Mouse (Mus musculus) MEL (cell line): Measurements from ENCODE around the gene Prkch. TPM values are rescaled to one million over a fixed set of nuclear protein-coding genes. Genes with fewer than 3 reads are reported as not detected.
A peak's percentile ranks its signal among the peaks of the same experiment; 100 is the strongest.
"Not testable (repeated sequence)": the region's sequence is repeated elsewhere in the genome, so short reads cannot be mapped to it uniquely, and the experiment has no call there.

Source experiments
- DNase-seq: peaks from one replicate; pipeline ENCODE4 v3.0.0; 2011; ENCODE audit warnings: low read depth, low spot score
- H3K27ac ChIP-seq: 2 replicates; pipeline ENCODE4 v1.5.1; 2012; ENCODE audit warnings: low read depth, mild to moderate bottlenecking, control low read depth, low read length, moderate library complexity; ENCODE audit not compliant: control insufficient read depth
- H3K27me3 ChIP-seq, 2 experiments: fragments of 150-350 bp in 1 of 2; sonication (generic) in 1 of 2; 2 replicates each; pipeline ENCODE4 v1.6.1; 2012; ENCODE audit warnings: low read length in 2 of 2, mild to moderate bottlenecking in 2 of 2, improper control_type of control experiment in 1 of 2, moderate library complexity in 1 of 2; ENCODE audit not compliant: insufficient read depth in 2 of 2, control insufficient read depth in 1 of 2
- H3K36me3 ChIP-seq, 2 experiments: 2 replicates each; pipeline ENCODE4 v1.6.1; 2012 to 2014; ENCODE audit warnings: low read length in 2 of 2, improper control_type of control experiment in 1 of 2, inconsistent platforms in 1 of 2, mild to moderate bottlenecking in 1 of 2; ENCODE audit not compliant: insufficient read depth in 2 of 2, control insufficient read depth in 1 of 2
- H3K4me1 ChIP-seq, 2 experiments: fragments of 150-350 bp in 1 of 2; sonication (generic) in 1 of 2; 2 replicates each; pipeline ENCODE4 v1.6.1; 2012; ENCODE audit warnings: low read length in 2 of 2, improper control_type of control experiment in 1 of 2, mild to moderate bottlenecking in 1 of 2; ENCODE audit not compliant: insufficient read depth in 2 of 2, control insufficient read depth in 1 of 2
- H3K4me3 ChIP-seq, 2 experiments: fragments of 150-350 bp in 1 of 2; sonication (generic) in 1 of 2; 2 replicates each; pipeline ENCODE4 v1.5.1; 2012; ENCODE audit warnings: low read depth in 2 of 2, low read length in 2 of 2, mild to moderate bottlenecking in 2 of 2, moderate library complexity in 2 of 2, control low read depth in 1 of 2, improper control_type of control experiment in 1 of 2; ENCODE audit not compliant: control insufficient read depth in 1 of 2, insufficient read depth in 1 of 2
- H3K79me2 ChIP-seq: 2 replicates; pipeline ENCODE4 v1.6.1; 2012; ENCODE audit warnings: mild to moderate bottlenecking, low read length, moderate library complexity; ENCODE audit not compliant: control insufficient read depth, poor library complexity, insufficient read depth
- H3K9ac ChIP-seq: 2 replicates; pipeline ENCODE4 v1.6.1; 2012; ENCODE audit warnings: low read depth, mild to moderate bottlenecking, control low read depth, low read length, moderate library complexity; ENCODE audit not compliant: control insufficient read depth, poor library complexity, severe bottlenecking
- H3K9me3 ChIP-seq: fragments of 150-350 bp; sonication (generic); replicated peaks from 2 replicates; pipeline ENCODE4 v1.6.1; 2012; ENCODE audit warnings: mild to moderate bottlenecking, low read length, improper control_type of control experiment, moderate library complexity; ENCODE audit not compliant: insufficient read depth
- BHLHE40 ChIP-seq: IDR thresholded peaks from 2 replicates; pipeline ENCODE4 v1.6.1; 2012; ENCODE audit warnings: low read depth, mild to moderate bottlenecking, inconsistent platforms, low read length, improper control_type of control experiment, borderline replicate concordance
- CHD2 ChIP-seq: IDR thresholded peaks from 2 replicates; pipeline ENCODE4 v1.6.1; 2011; ENCODE audit warnings: low read length, improper control_type of control experiment
- CTCF ChIP-seq, 3 experiments: IDR thresholded peaks in 2 of 3; conservative IDR thresholded peaks in 1 of 3; 2 replicates each; pipeline ENCODE4 v1.5.1; 2011 to 2012; ENCODE audit warnings: low read length in 3 of 3, low read depth in 2 of 3, mild to moderate bottlenecking in 2 of 3, improper control_type of control experiment in 1 of 3, inconsistent platforms in 1 of 3, mixed read lengths in 1 of 3, moderate library complexity in 1 of 3; ENCODE audit not compliant: control insufficient read depth in 1 of 3, insufficient read depth in 1 of 3, poor library complexity in 1 of 3, severe bottlenecking in 1 of 3
- ELF1 ChIP-seq: IDR thresholded peaks from 2 replicates; pipeline ENCODE4 v1.6.1; 2014; ENCODE audit warnings: low read depth, mild to moderate bottlenecking, inconsistent platforms, low read length, improper control_type of control experiment, moderate library complexity
- EP300 ChIP-seq, 2 experiments: IDR thresholded peaks; 2 replicates each; pipeline ENCODE4 v1.6.1; 2011; ENCODE audit warnings: improper control_type of control experiment in 2 of 2, low read length in 2 of 2, low read depth in 1 of 2, mild to moderate bottlenecking in 1 of 2
- GABPA ChIP-seq: IDR thresholded peaks from 2 replicates; pipeline ENCODE4 v1.6.1; 2012; ENCODE audit warnings: low read depth, mild to moderate bottlenecking, inconsistent platforms, low read length, improper control_type of control experiment, moderate library complexity
- HCFC1 ChIP-seq: IDR thresholded peaks from 2 replicates; pipeline ENCODE4 v1.6.1; 2012; ENCODE audit warnings: low read depth, mild to moderate bottlenecking, inconsistent platforms, low read length, improper control_type of control experiment, moderate library complexity
- JUND ChIP-seq: IDR thresholded peaks from 2 replicates; pipeline ENCODE4 v1.6.1; 2011; ENCODE audit warnings: low read depth, mild to moderate bottlenecking, improper control_type of control experiment, low read length
- MXI1 ChIP-seq: IDR thresholded peaks from 2 replicates; pipeline ENCODE4 v1.6.1; 2011; ENCODE audit warnings: mild to moderate bottlenecking, low read depth, low read length, improper control_type of control experiment
- NELFE ChIP-seq: IDR thresholded peaks from 2 replicates; pipeline ENCODE4 v1.6.1; 2011; ENCODE audit warnings: low read depth, low read length, improper control_type of control experiment
- POLR2A ChIP-seq, 2 experiments: IDR thresholded peaks; 2 replicates each; pipeline ENCODE4 v1.6.1; 2011 to 2012; ENCODE audit warnings: low read length in 2 of 2, mild to moderate bottlenecking in 2 of 2, control low read depth in 1 of 2, improper control_type of control experiment in 1 of 2, low read depth in 1 of 2, moderate library complexity in 1 of 2; ENCODE audit not compliant: control insufficient read depth in 1 of 2, insufficient read depth in 1 of 2, poor library complexity in 1 of 2
- POLR2AphosphoS2 ChIP-seq: IDR thresholded peaks from 2 replicates; pipeline ENCODE4 v1.6.1; 2011; ENCODE audit warnings: low read length, improper control_type of control experiment
- POLR2AphosphoS5 ChIP-seq: IDR thresholded peaks from 2 replicates; pipeline ENCODE4 v1.6.1; 2012; ENCODE audit warnings: low read depth, borderline replicate concordance, mild to moderate bottlenecking, inconsistent platforms, low read length, moderate library complexity, mixed read lengths
- TAL1 ChIP-seq: IDR thresholded peaks from 2 replicates; pipeline ENCODE4 v1.6.1; 2012; ENCODE audit warnings: mild to moderate bottlenecking, inconsistent platforms, low read length, moderate library complexity, mixed read lengths
- TBP ChIP-seq: IDR thresholded peaks from 2 replicates; pipeline ENCODE4 v1.8.0; 2011; ENCODE audit warnings: low read depth, low read length, improper control_type of control experiment
- USF2 ChIP-seq, 2 experiments: IDR thresholded peaks; 2 replicates each; pipeline ENCODE4 v1.6.1; 2011 to 2012; ENCODE audit warnings: improper control_type of control experiment in 2 of 2, low read length in 2 of 2, borderline replicate concordance in 1 of 2, inconsistent platforms in 1 of 2, low read depth in 1 of 2, mild to moderate bottlenecking in 1 of 2; ENCODE audit not compliant: insufficient read depth in 1 of 2
- polyA plus RNA-seq, 2 experiments: library from polyadenylated mRNA; stranded (reverse) in 1 of 2; unstranded in 1 of 2; fragments of >175 nt in 1 of 2; fragments of >200 nt in 1 of 2; gene quantifications; 2 replicates each; pipeline versions ENCODE4 v1.2.1 to v1.2.4; 2012; ENCODE audit warnings: low replicate concordance in 2 of 2, low read depth in 1 of 2; ENCODE audit not compliant: insufficient read length in 2 of 2, insufficient read depth in 1 of 2, missing spikeins in 1 of 2
- total RNA-seq: library from RNA; depleted of rRNA; stranded (reverse); fragments of 300-350 nt; gene quantifications from 2 replicates; pipeline ENCODE4 v1.2.3, GENCODE M21; 2012

The Prkch gene
- total and polyA plus RNA-seq, 3 experiments: not detected

DNA sequence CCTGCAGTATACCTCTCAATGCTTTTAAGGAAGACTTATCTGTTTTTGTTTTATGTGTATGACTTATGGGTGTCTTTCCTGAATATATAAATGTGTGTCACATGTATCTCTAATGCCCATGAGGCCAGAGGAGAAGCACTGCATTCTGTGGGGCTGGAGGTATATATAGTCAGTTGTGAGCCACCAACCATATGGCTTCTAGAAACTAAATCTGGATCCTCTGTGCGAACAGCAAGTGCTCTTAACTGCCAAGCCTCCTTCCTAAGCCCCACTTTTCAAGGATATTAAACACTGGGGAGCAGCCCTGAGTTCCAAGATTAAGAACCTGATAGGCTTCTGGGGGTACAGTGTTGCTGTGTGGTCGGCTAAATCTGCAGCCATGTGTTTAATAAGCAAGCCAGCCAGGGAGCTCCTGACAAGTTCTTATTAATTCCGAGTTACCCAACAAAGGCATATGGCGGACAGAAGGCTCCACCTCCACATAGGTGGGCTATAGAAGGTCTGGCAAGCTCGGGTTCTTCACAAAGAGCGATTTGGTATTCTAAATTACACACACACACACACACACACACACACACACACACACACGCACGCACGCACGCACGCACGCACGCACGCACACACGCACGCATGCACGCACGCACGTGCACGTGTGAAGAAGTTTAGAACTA is 25.9 kb upstream of the Prkch start:
- H3K4me1 ChIP-seq: no peaks in the 10 kb centered on the region
- H3K36me3 ChIP-seq: no peaks in the 10 kb centered on the region
- no peaks in the 10 kb centered on the region for H3K79me2 ChIP-seq
- no peak overlapping the region for H3K27ac ChIP-seq
- no peak for TF ChIP-seq EP300 (IDR thresholded peaks at IDR 0.05; ENCODE audit: low read depth in 1 of 2, low read length in 2 of 2)
- TF ChIP-seq POLR2AphosphoS2: no peak
- no peak for TF ChIP-seq JUND
- no peak for TF ChIP-seq POLR2AphosphoS5
- no peak for TF ChIP-seq GABPA
- TF ChIP-seq CHD2: no peak
- no peak for TF ChIP-seq TBP
- no peak for TF ChIP-seq USF2 (IDR thresholded peaks at IDR 0.05; ENCODE audit: borderline replicate concordance in 1 of 2, insufficient read depth in 1 of 2, low read depth in 1 of 2, low read length in 2 of 2)
- TF ChIP-seq ELF1: no peak
- TF ChIP-seq MXI1: no peak
- no peaks in the 10 kb centered on the region for H3K9me3 ChIP-seq
- H3K27me3 ChIP-seq: no peaks in the 10 kb centered on the region
- H3K4me3 ChIP-seq: no peak overlapping the region
- DNase-seq: no peak
- no peak overlapping the region for H3K9ac ChIP-seq

- H3K4me3 ChIP-seq: no peak overlapping the region
- no peaks in the 10 kb centered on the region; a peak in 1 of 4 replicates for H3K36me3 ChIP-seq
- no peak overlapping the region for H3K27ac ChIP-seq
- no peaks in the 10 kb centered on the region for H3K9me3 ChIP-seq
- DNase-seq: peak; percentile 29
- no peaks in the 10 kb centered on the region for H3K27me3 ChIP-seq
- no peak overlapping the region for H3K9ac ChIP-seq
- TF ChIP-seq CTCF (IDR thresholded peaks at IDR 0.05 in 2 of 3, conservative IDR thresholded peaks at IDR 0.05 in 1 of 3; ENCODE audit: control insufficient read depth in 1 of 3, insufficient read depth in 1 of 3, low read depth in 2 of 3, low read length in 3 of 3, poor library complexity in 1 of 3, severe bottlenecking in 1 of 3) (peak; percentile 44 to 63 (median 60)), TAL1 (no peak), BHLHE40 (no peak), HCFC1 (no peak)
- H3K4me1 ChIP-seq: 0 out of 4 replicates have a peak, but pooled peaks cover 0 to 2% of the 10 kb centered on the region in 2 experiments
- H3K79me2 ChIP-seq: no peaks in the 10 kb centered on the region
Observed at GRCm38 (mm10) chr12:73560091-73560490, 24.5 kb upstream of the Prkch start.

DNA sequence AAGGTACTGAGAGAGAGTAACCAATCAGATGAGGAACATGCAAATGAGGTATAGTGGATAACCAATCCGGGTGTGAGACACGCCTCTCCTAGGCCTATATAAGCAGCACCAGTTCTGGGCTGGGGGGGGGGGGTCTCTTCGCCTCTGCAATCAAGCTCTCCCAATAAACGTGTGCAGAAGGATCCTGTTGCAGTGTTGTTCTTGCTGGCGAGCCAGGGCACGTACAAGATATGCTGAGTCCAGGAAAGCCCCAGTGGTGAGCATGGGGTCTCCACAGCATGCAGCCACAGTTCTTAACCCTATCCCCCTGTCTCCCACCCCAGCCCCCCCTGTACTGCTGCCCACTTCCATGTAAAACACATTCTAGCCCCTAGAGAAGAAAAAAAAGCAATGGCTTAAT is 21.5 kb upstream of the Prkch start:
- not testable (repeated sequence) for H3K4me3 ChIP-seq
- TF ChIP-seq NELFE (0 out of 2 replicates have a peak, but pooled peaks have one; percentile 29), TBP (peak; percentile 51; the same call in 1 of the 2 replicates), POLR2A (IDR thresholded peaks at IDR 0.05; ENCODE audit: control insufficient read depth in 1 of 2, insufficient read depth in 1 of 2, low read depth in 1 of 2, low read length in 2 of 2, poor library complexity in 1 of 2) (peak in 1 of 2 experiments; percentile 45; a peak in 1 of 4 replicates)
- TF ChIP-seq, all 39 proteins: peak for 3; not testable (repeated sequence) for 36

More for the DNA sequence above, 21.5 kb upstream of the Prkch start:
- H3K4me1 ChIP-seq, H3K36me3 ChIP-seq, H3K9me3 ChIP-seq, H3K27ac ChIP-seq, H3K79me2 ChIP-seq, H3K9ac ChIP-seq, H3K27me3 ChIP-seq, DNase-seq: not testable (repeated sequence)
